Mouse (Mus musculus) C3H10T1/2 (cell line): Measurements from ENCODE around the gene Topors. TPM values are rescaled to one million over a fixed set of nuclear protein-coding genes. Genes with fewer than 3 reads are reported as not detected.

Experiments used
- polyA plus RNA-seq, 2 experiments: library from polyadenylated mRNA; unstranded; fragments of >200 nt; fragmentation: generic; extraction: Trizol; gene quantifications; one replicate each; pipeline ENCODE4 v1.2.1; 2012; ENCODE audit warnings: missing spikeins in 2 of 2

Gene Topors
- 1 to 10 TPM; 1.3 to 8.2 TPM for polyA plus RNA-seq

DNA sequence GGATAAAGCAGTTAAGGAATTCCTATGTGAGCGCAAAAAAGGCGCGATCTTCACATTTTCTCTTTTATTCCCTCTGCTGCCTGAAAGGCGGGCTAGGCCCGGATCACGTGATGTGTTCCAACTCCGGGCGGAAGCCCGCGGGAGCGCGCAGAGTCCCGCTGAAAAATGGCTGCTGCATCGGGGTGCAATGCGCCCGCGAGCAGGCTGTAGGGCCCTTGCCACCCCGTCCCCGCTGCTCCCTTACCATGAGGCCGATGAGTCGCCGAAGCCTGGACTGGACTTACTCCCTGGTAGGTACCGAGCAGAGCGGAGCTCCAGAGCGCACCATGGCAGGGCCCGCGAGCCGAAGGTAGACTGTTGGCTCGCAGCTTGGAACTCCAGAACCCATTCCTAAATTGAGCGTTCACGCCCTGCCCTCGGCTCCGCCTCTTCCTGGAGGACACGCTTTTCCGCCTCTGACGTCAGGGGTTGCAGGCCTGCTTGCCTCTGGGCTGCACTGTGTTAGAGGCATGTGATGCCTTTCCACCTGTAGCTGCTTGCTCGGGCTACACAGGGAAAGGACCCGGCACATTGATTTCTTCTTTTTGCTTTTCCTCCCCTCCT lies at the start of gene Topors, which contains the start of gene Smim27:
Topors (minus strand) TSS at position 421 of the 603 bp plus-strand sequence.
Smim27 (plus strand) TSS at position 150 of the 603 bp plus-strand sequence.

GRCm38 (mm10) chr4:40279276-40279900 lies 9.7 kb upstream of the Topors start, which contains the start of gene Ndufb6:
TSS of gene Ndufb6 (minus strand) at chr4:40279421.

GRCm38 (mm10) chr4:40239409-40240271 lies 30.0 kb downstream of the Topors start, which contains the start of gene Ddx58:
TSS of gene Ddx58 (minus strand) at chr4:40239828.

Other genes with a start within 250 kb of the Topors start
- 10 to 100 TPM; 20.5 to 46.3 TPM for gene Aco1, start 126.8 kb downstream of the Topors start, polyA plus RNA-seq
- 10 to 100 TPM in 1 of 2 experiments, 1 to 10 TPM in 1; 1.6 to 31.4 TPM for gene Ddx58, start 30.0 kb downstream of the Topors start, polyA plus RNA-seq
- 10 to 100 TPM; 14.7 to 21.8 TPM for gene Smim27, start 271 bp downstream of the Topors start, polyA plus RNA-seq
- 100 to 1,000 TPM; 199 to 228 TPM for gene Ndufb6, start 9.6 kb upstream of the Topors start, polyA plus RNA-seq
- not detected for gene Tmem215, start 202.3 kb upstream of the Topors start, polyA plus RNA-seq